Mouse (Mus musculus): ENCODE measurements at regions not wholly inside any gene's neighbourhood (a gene's known extent, or its start where the extent isn't known, plus 50 kb on each side); places are given as distances from the start of the nearest gene placed in this dataset.

GRCm38 (mm10) chr12:63598905-63599304 lies 875.6 kb downstream of the Fscb start:
- Histone ChIP-seq H3K9me3 (ENCODE audit: control insufficient read depth, low read length) (no peaks in the 10 kb centered on the region), H3K27me3 (ENCODE audit: control insufficient read depth, insufficient read depth, low read length) (no peaks in the 10 kb centered on the region), H3K36me3 (ENCODE audit: control insufficient read depth, insufficient read depth, low read length) (no peaks in the 10 kb centered on the region), H3K27ac (replicated peaks in 1 of 2; ENCODE audit: control insufficient read depth in 1 of 2, insufficient read depth in 1 of 2, low read depth in 2 of 2, low read length in 2 of 2) (no peak overlapping the region), H3K4me3 (ENCODE audit: control insufficient read depth in 1 of 2, insufficient read depth in 1 of 2, low read depth in 1 of 2, low read length in 2 of 2) (no peak overlapping the region), H3K4me2 (ENCODE audit: low read length) (no peak overlapping the region), H3K4me1 (ENCODE audit: control insufficient read depth in 2 of 2, insufficient read depth in 2 of 2, low read length in 2 of 2) (no peaks in the 10 kb centered on the region), H3K9ac (ENCODE audit: low read length) (no peak overlapping the region)
- no peak for ATAC-seq (ENCODE audit: insufficient number of reproducible peaks, insufficient read depth, low FRiP score, low read depth)
- 73% methylated on average over 6 of the region's 6 CpGs for WGBS

- H3K9me3 ChIP-seq (ENCODE audit: control insufficient read depth, low read length), result no peaks in the 10 kb centered on the region
- H3K4me3 ChIP-seq (ENCODE audit: control insufficient read depth in 1 of 2, insufficient read depth in 1 of 2, low read depth in 1 of 2, low read length in 2 of 2), result no peak overlapping the region
- 91% methylated on average over 1 of the region's 1 CpGs for WGBS
- H3K9ac ChIP-seq (ENCODE audit: low read length), result no peak overlapping the region
- no peak for ATAC-seq (ENCODE audit: insufficient number of reproducible peaks, insufficient read depth, low FRiP score, low read depth)
- H3K27me3 ChIP-seq (ENCODE audit: control insufficient read depth, insufficient read depth, low read length), result no peaks in the 10 kb centered on the region
- no peaks in the 10 kb centered on the region for H3K36me3 ChIP-seq (ENCODE audit: control insufficient read depth, insufficient read depth, low read length)
- no peak overlapping the region for H3K4me2 ChIP-seq (ENCODE audit: low read length)
- no peak overlapping the region for H3K27ac ChIP-seq (replicated peaks in 1 of 2; ENCODE audit: control insufficient read depth in 1 of 2, insufficient read depth in 1 of 2, low read depth in 2 of 2, low read length in 2 of 2)
- no peaks in the 10 kb centered on the region for H3K4me1 ChIP-seq (ENCODE audit: control insufficient read depth in 2 of 2, insufficient read depth in 2 of 2, low read length in 2 of 2)
Measured at GRCm38 (mm10) chr12:63554672-63555071, 919.8 kb downstream of the Fscb start.

- Histone ChIP-seq H3K9ac (ENCODE audit: low read length) (no peak overlapping the region), H3K4me1 (ENCODE audit: control insufficient read depth in 2 of 2, insufficient read depth in 2 of 2, low read length in 2 of 2) (no peaks in the 10 kb centered on the region), H3K4me3 (ENCODE audit: control insufficient read depth in 1 of 2, insufficient read depth in 1 of 2, low read depth in 1 of 2, low read length in 2 of 2) (peak overlapping the region in 1 of 2 experiments; percentile 20; a peak in 2 of 4 replicates), H3K27ac (replicated peaks in 1 of 2; ENCODE audit: control insufficient read depth in 1 of 2, insufficient read depth in 1 of 2, low read depth in 2 of 2, low read length in 2 of 2) (no peak overlapping the region), H3K9me3 (ENCODE audit: control insufficient read depth, low read length) (no peaks in the 10 kb centered on the region), H3K4me2 (ENCODE audit: low read length) (peak overlapping the region; percentile 57), H3K27me3 (ENCODE audit: control insufficient read depth, insufficient read depth, low read length) (no peaks in the 10 kb centered on the region), H3K36me3 (ENCODE audit: control insufficient read depth, insufficient read depth, low read length) (no peaks in the 10 kb centered on the region)
- ATAC-seq (ENCODE audit: insufficient number of reproducible peaks, insufficient read depth, low FRiP score, low read depth), result no peak
- 36% methylated on average over 4 of the region's 4 CpGs for WGBS
Measured at GRCm38 (mm10) chr12:63552831-63553230, 921.7 kb downstream of the Fscb start.

- Histone ChIP-seq H3K27ac (replicated peaks in 1 of 2; ENCODE audit: control insufficient read depth in 1 of 2, insufficient read depth in 1 of 2, low read depth in 2 of 2, low read length in 2 of 2) (no peak overlapping the region), H3K4me2 (ENCODE audit: low read length) (no peak overlapping the region), H3K4me1 (ENCODE audit: control insufficient read depth in 2 of 2, insufficient read depth in 2 of 2, low read length in 2 of 2) (no peaks in the 10 kb centered on the region), H3K9ac (ENCODE audit: low read length) (no peak overlapping the region), H3K4me3 (ENCODE audit: control insufficient read depth in 1 of 2, insufficient read depth in 1 of 2, low read depth in 1 of 2, low read length in 2 of 2) (no peak overlapping the region), H3K36me3 (ENCODE audit: control insufficient read depth, insufficient read depth, low read length) (no peaks in the 10 kb centered on the region), H3K27me3 (ENCODE audit: control insufficient read depth, insufficient read depth, low read length) (no peaks in the 10 kb centered on the region), H3K9me3 (ENCODE audit: control insufficient read depth, low read length) (no peaks in the 10 kb centered on the region)
- WGBS, result 59% methylated on average over 1 of the region's 1 CpGs
- ATAC-seq (ENCODE audit: insufficient number of reproducible peaks, insufficient read depth, low FRiP score, low read depth), result no peak
Measured at GRCm38 (mm10) chr12:63534084-63534483, 940.4 kb downstream of the Fscb start.

- Histone ChIP-seq H3K27ac (replicated peaks in 1 of 2; ENCODE audit: control insufficient read depth in 1 of 2, insufficient read depth in 1 of 2, low read depth in 2 of 2, low read length in 2 of 2) (no peak overlapping the region), H3K4me1 (ENCODE audit: control insufficient read depth in 2 of 2, insufficient read depth in 2 of 2, low read length in 2 of 2) (no peaks in the 10 kb centered on the region), H3K27me3 (ENCODE audit: control insufficient read depth, insufficient read depth, low read length) (no peaks in the 10 kb centered on the region), H3K9ac (ENCODE audit: low read length) (no peak overlapping the region), H3K9me3 (ENCODE audit: control insufficient read depth, low read length) (no peaks in the 10 kb centered on the region), H3K4me2 (ENCODE audit: low read length) (no peak overlapping the region), H3K4me3 (ENCODE audit: control insufficient read depth in 1 of 2, insufficient read depth in 1 of 2, low read depth in 1 of 2, low read length in 2 of 2) (no peak overlapping the region), H3K36me3 (ENCODE audit: control insufficient read depth, insufficient read depth, low read length) (no peaks in the 10 kb centered on the region)
- 7% methylated on average over 3 of the region's 3 CpGs for WGBS
- no peak for ATAC-seq (ENCODE audit: insufficient number of reproducible peaks, insufficient read depth, low FRiP score, low read depth)
Measured at GRCm38 (mm10) chr12:63503774-63504173, 970.7 kb downstream of the Fscb start.

- Histone ChIP-seq H3K9ac (ENCODE audit: low read length) (no peak overlapping the region), H3K9me3 (ENCODE audit: control insufficient read depth, low read length) (no peaks in the 10 kb centered on the region), H3K4me2 (ENCODE audit: low read length) (no peak overlapping the region), H3K27me3 (ENCODE audit: control insufficient read depth, insufficient read depth, low read length) (no peaks in the 10 kb centered on the region), H3K36me3 (ENCODE audit: control insufficient read depth, insufficient read depth, low read length) (no peaks in the 10 kb centered on the region), H3K4me3 (ENCODE audit: control insufficient read depth in 1 of 2, insufficient read depth in 1 of 2, low read depth in 1 of 2, low read length in 2 of 2) (no peak overlapping the region), H3K4me1 (ENCODE audit: control insufficient read depth in 2 of 2, insufficient read depth in 2 of 2, low read length in 2 of 2) (0 out of 4 replicates have a peak, but pooled peaks cover 0 to 4% of the 10 kb centered on the region in 2 experiments), H3K27ac (replicated peaks in 1 of 2; ENCODE audit: control insufficient read depth in 1 of 2, insufficient read depth in 1 of 2, low read depth in 2 of 2, low read length in 2 of 2) (no peak overlapping the region)
- ATAC-seq (ENCODE audit: insufficient number of reproducible peaks, insufficient read depth, low FRiP score, low read depth), result no peak
Measured at GRCm38 (mm10) chr12:63490405-63490804, 984.1 kb downstream of the Fscb start.

GRCm38 (mm10) chr12:63484087-63484486 lies 990.4 kb downstream of the Fscb start:
- no peak overlapping the region for H3K9ac ChIP-seq (ENCODE audit: low read length)
- H3K4me2 ChIP-seq (ENCODE audit: low read length), result no peak overlapping the region
- no peaks in the 10 kb centered on the region for H3K27me3 ChIP-seq (ENCODE audit: control insufficient read depth, insufficient read depth, low read length)
- H3K4me1 ChIP-seq (ENCODE audit: control insufficient read depth in 2 of 2, insufficient read depth in 2 of 2, low read length in 2 of 2), result peaks cover 0 to 7% of the 10 kb centered on the region in 2 experiments; a peak in 1 of 4 replicates
- H3K4me3 ChIP-seq (ENCODE audit: control insufficient read depth in 1 of 2, insufficient read depth in 1 of 2, low read depth in 1 of 2, low read length in 2 of 2), result no peak overlapping the region
- no peak overlapping the region for H3K27ac ChIP-seq (replicated peaks in 1 of 2; ENCODE audit: control insufficient read depth in 1 of 2, insufficient read depth in 1 of 2, low read depth in 2 of 2, low read length in 2 of 2)
- no peaks in the 10 kb centered on the region for H3K36me3 ChIP-seq (ENCODE audit: control insufficient read depth, insufficient read depth, low read length)
- no peak for ATAC-seq (ENCODE audit: insufficient number of reproducible peaks, insufficient read depth, low FRiP score, low read depth)
- no peaks in the 10 kb centered on the region for H3K9me3 ChIP-seq (ENCODE audit: control insufficient read depth, low read length)

GRCm38 (mm10) chr12:63468936-63469335 lies 1005.6 kb downstream of the Fscb start:
- H3K4me1 ChIP-seq (ENCODE audit: control insufficient read depth in 2 of 2, insufficient read depth in 2 of 2, low read length in 2 of 2), result no peaks in the 10 kb centered on the region
- no peaks in the 10 kb centered on the region for H3K9me3 ChIP-seq (ENCODE audit: control insufficient read depth, low read length)
- no peak overlapping the region for H3K4me3 ChIP-seq (ENCODE audit: control insufficient read depth in 1 of 2, insufficient read depth in 1 of 2, low read depth in 1 of 2, low read length in 2 of 2)
- no peak overlapping the region for H3K9ac ChIP-seq (ENCODE audit: low read length)
- no peak overlapping the region for H3K4me2 ChIP-seq (ENCODE audit: low read length)
- ATAC-seq (ENCODE audit: insufficient number of reproducible peaks, insufficient read depth, low FRiP score, low read depth), result no peak
- no peak overlapping the region for H3K27ac ChIP-seq (replicated peaks in 1 of 2; ENCODE audit: control insufficient read depth in 1 of 2, insufficient read depth in 1 of 2, low read depth in 2 of 2, low read length in 2 of 2)
- H3K27me3 ChIP-seq (ENCODE audit: control insufficient read depth, insufficient read depth, low read length), result no peaks in the 10 kb centered on the region
- no peaks in the 10 kb centered on the region for H3K36me3 ChIP-seq (ENCODE audit: control insufficient read depth, insufficient read depth, low read length)

Data from heart, embryonic 14.5 days (tissue).